Mouse (Mus musculus): ENCODE results near the gene Hoxb1. TPM values are rescaled to one million over a fixed set of nuclear protein-coding genes. Genes with fewer than 3 reads are reported as not detected.
A peak's percentile ranks its signal among the peaks of the same experiment; 100 is the strongest.

Hoxb1 gene
- total and polyA plus RNA-seq, 2 experiments from 2014 or later, result not detected

GRCm38 (mm10) chr11:96336597-96336996 lies 29.0 kb upstream of the Hoxb1 start:
- no peaks in the 10 kb centered on the region for H3K9me3 ChIP-seq (ENCODE audit: low read length)
- H3K36me3 ChIP-seq (ENCODE audit: insufficient read depth, low read length), result no peaks in the 10 kb centered on the region
- no peak overlapping the region for H3K4me2 ChIP-seq (ENCODE audit: low read depth, low read length, poor library complexity, severe bottlenecking)
- DNase-seq (ENCODE audit: low spot score), result no peak
- no peak overlapping the region for H3K4me3 ChIP-seq (ENCODE audit: low read depth, low read length)
- H3K4me1 ChIP-seq (ENCODE audit: insufficient read depth, low read length), result no peaks in the 10 kb centered on the region
- H3K9ac ChIP-seq (replicated peaks; ENCODE audit: low read length, poor library complexity, severe bottlenecking), result no peak overlapping the region
- H3K27me3 ChIP-seq (ENCODE audit: insufficient read depth, low read length), result peaks cover 97% of the 10 kb centered on the region
- no peak overlapping the region for H3K27ac ChIP-seq (ENCODE audit: low read depth, low read length)
- ATAC-seq (ENCODE audit: low FRiP score), result no peak
- WGBS, result 0% methylated on average over 2 of the region's 2 CpGs
- no peak for TF ChIP-seq CTCF (IDR thresholded peaks at IDR 0.05)

- no peak overlapping the region for H3K27ac ChIP-seq (ENCODE audit: low read depth, low read length)
- H3K4me3 ChIP-seq (ENCODE audit: low read depth, low read length), result no peak overlapping the region
- peaks cover 97% of the 10 kb centered on the region for H3K27me3 ChIP-seq (ENCODE audit: insufficient read depth, low read length)
These were observed 28.5 kb upstream of the Hoxb1 start for GRCm38 (mm10) chr11:96337026-96337425.

GRCm38 (mm10) chr11:96338957-96339855 lies 26.3 kb upstream of the Hoxb1 start:
- Histone ChIP-seq H3K36me3 (ENCODE audit: insufficient read depth, low read length) (no peaks in the 10 kb centered on the region), H3K9me3 (ENCODE audit: low read length) (no peaks in the 10 kb centered on the region), H3K27ac (ENCODE audit: low read depth, low read length) (no peak overlapping the region), H3K27me3 (ENCODE audit: insufficient read depth, low read length) (peaks cover 97% of the 10 kb centered on the region), H3K9ac (replicated peaks; ENCODE audit: low read length, poor library complexity, severe bottlenecking) (no peak overlapping the region), H3K4me3 (ENCODE audit: low read depth, low read length) (no peak overlapping the region), H3K4me2 (ENCODE audit: low read depth, low read length, poor library complexity, severe bottlenecking) (no peak overlapping the region), H3K4me1 (ENCODE audit: insufficient read depth, low read length) (no peaks in the 10 kb centered on the region)
- DNase-seq (ENCODE audit: low spot score) (no peak), ATAC-seq (ENCODE audit: low FRiP score) (no peak)
- no peak for TF ChIP-seq CTCF (IDR thresholded peaks at IDR 0.05)
- 12% methylated on average over 7 of the region's 7 CpGs for WGBS

More at GRCm38 (mm10) chr11:96337026-96337425, 28.5 kb upstream of the Hoxb1 start:
- no peak overlapping the region for H3K4me2 ChIP-seq (ENCODE audit: low read depth, low read length, poor library complexity, severe bottlenecking)
- ATAC-seq (ENCODE audit: low FRiP score), result no peak
- no peak for DNase-seq (ENCODE audit: low spot score)
- TF ChIP-seq CTCF (IDR thresholded peaks at IDR 0.05), result no peak
- H3K9ac ChIP-seq (replicated peaks; ENCODE audit: low read length, poor library complexity, severe bottlenecking), result no peak overlapping the region
- 3% methylated on average over 6 of the region's 6 CpGs for WGBS
- H3K36me3 ChIP-seq (ENCODE audit: insufficient read depth, low read length), result no peaks in the 10 kb centered on the region
- H3K9me3 ChIP-seq (ENCODE audit: low read length), result no peaks in the 10 kb centered on the region
- no peaks in the 10 kb centered on the region for H3K4me1 ChIP-seq (ENCODE audit: insufficient read depth, low read length)

- Histone ChIP-seq H3K36me3 (ENCODE audit: insufficient read depth, low read length) (no peaks in the 10 kb centered on the region), H3K27ac (ENCODE audit: low read depth, low read length) (no peak overlapping the region), H3K4me2 (ENCODE audit: low read depth, low read length, poor library complexity, severe bottlenecking) (no peak overlapping the region), H3K9me3 (ENCODE audit: low read length) (no peaks in the 10 kb centered on the region), H3K27me3 (ENCODE audit: insufficient read depth, low read length) (peaks cover 97% of the 10 kb centered on the region), H3K9ac (replicated peaks; ENCODE audit: low read length, poor library complexity, severe bottlenecking) (no peak overlapping the region), H3K4me3 (ENCODE audit: low read depth, low read length) (0 out of 2 replicates have a peak overlapping the region, but pooled peaks have one; percentile 6), H3K4me1 (ENCODE audit: insufficient read depth, low read length) (no peaks in the 10 kb centered on the region)
- under 1% methylated on average over 32 of the region's 36 CpGs for WGBS
- no peak for TF ChIP-seq CTCF (IDR thresholded peaks at IDR 0.05)
- DNase-seq (ENCODE audit: low spot score) (peak; percentile 74), ATAC-seq (ENCODE audit: low FRiP score) (no peak)
These were observed 24.7 kb upstream of the Hoxb1 start for GRCm38 (mm10) chr11:96340698-96341365.

GRCm38 (mm10) chr11:96341701-96342575 lies 23.6 kb upstream of the Hoxb1 start:
- DNase-seq (ENCODE audit: low spot score) (peak; percentile 55), ATAC-seq (ENCODE audit: low FRiP score) (no peak)
- Histone ChIP-seq H3K36me3 (ENCODE audit: insufficient read depth, low read length) (no peaks in the 10 kb centered on the region), H3K4me2 (ENCODE audit: low read depth, low read length, poor library complexity, severe bottlenecking) (no peak overlapping the region), H3K4me1 (ENCODE audit: insufficient read depth, low read length) (no peaks in the 10 kb centered on the region), H3K9me3 (ENCODE audit: low read length) (no peaks in the 10 kb centered on the region), H3K4me3 (ENCODE audit: low read depth, low read length) (no peak overlapping the region), H3K27me3 (ENCODE audit: insufficient read depth, low read length) (peaks cover 97% of the 10 kb centered on the region), H3K9ac (replicated peaks; ENCODE audit: low read length, poor library complexity, severe bottlenecking) (no peak overlapping the region), H3K27ac (ENCODE audit: low read depth, low read length) (no peak overlapping the region)
- TF ChIP-seq CTCF (IDR thresholded peaks at IDR 0.05), result no peak
- 2% methylated on average over 40 of the region's 40 CpGs for WGBS

Measured in midbrain, postnatal 0 days (tissue).